Mouse (Mus musculus) kidney, embryonic 14.5 days (tissue): Measurements from ENCODE around the gene Mlx. TPM values are rescaled to one million over a fixed set of nuclear protein-coding genes. Genes with fewer than 3 reads are reported as not detected.

ENCODE experiments used
- ATAC-seq: fragments of 200-750 bp; cut with Nextera tagmentation; 2 replicates; pipeline ENCODE4 v1.8.0; 2017; ENCODE audit warnings: moderate number of reproducible peaks, mild to moderate bottlenecking, moderate TSS enrichment, moderate library complexity; ENCODE audit not compliant: low FRiP score, low TSS enrichment
- H3K27ac ChIP-seq: fragments of 300-500 bp; sonication (generic); 2 replicates; pipeline ENCODE4 v1.5.1; 2014; ENCODE audit warnings: low read depth, mild to moderate bottlenecking, low read length, moderate library complexity, mixed read lengths
- H3K27me3 ChIP-seq: fragments of 300-500 bp; sonication (generic); 2 replicates; pipeline ENCODE4 v1.6.1; 2014; ENCODE audit warnings: mild to moderate bottlenecking, low read length; ENCODE audit not compliant: control insufficient read depth, insufficient read depth
- H3K36me3 ChIP-seq: fragments of 300-500 bp; sonication (generic); 2 replicates; pipeline ENCODE4 v1.6.1; 2014; ENCODE audit warnings: low read length, mixed read lengths; ENCODE audit not compliant: control insufficient read depth, insufficient read depth
- H3K4me1 ChIP-seq: fragments of 300-500 bp; sonication (generic); 2 replicates; pipeline ENCODE4 v1.6.1; 2014; ENCODE audit warnings: low read length, mixed read lengths; ENCODE audit not compliant: control insufficient read depth, insufficient read depth
- H3K4me2 ChIP-seq: fragments of 300-500 bp; sonication (generic); replicated peaks from 2 replicates; pipeline ENCODE4 v1.6.1; 2014; ENCODE audit warnings: low read depth, mild to moderate bottlenecking, low read length
- H3K4me3 ChIP-seq: fragments of 300-500 bp; sonication (generic); 2 replicates; pipeline ENCODE4 v1.5.1; 2014; ENCODE audit warnings: mild to moderate bottlenecking, low read length
- H3K9ac ChIP-seq: fragments of 300-500 bp; sonication (generic); 2 replicates; pipeline ENCODE4 v1.6.1; 2014; ENCODE audit warnings: low read depth, mild to moderate bottlenecking, low read length, moderate library complexity
- H3K9me3 ChIP-seq: fragments of 300-500 bp; sonication (generic); 2 replicates; pipeline ENCODE4 v1.6.1; 2016; ENCODE audit warnings: low read length; ENCODE audit not compliant: control insufficient read depth
- WGBS: fragments of 180-500 bp; shearing (Covaris S2); extraction: QIAGEN DNeasy Blood & Tissue Kit; methylation state at CpG from one replicate; pipeline ENCODE4 v1.1.7; 2014; 5-methylcytosine and 5-hydroxymethylcytosine counted together
- microRNA-seq: library from miRNA; unstranded; fragments of <30 nt; microRNA quantifications from one replicate; pipeline ENCODE4, GENCODE M21; 2016
- polyA plus RNA-seq: library from polyadenylated mRNA; unstranded; fragments of >200 nt; fragmentation: Nextera tagmentation; extraction: Ambion mirVana; gene quantifications from 2 replicates; pipeline ENCODE4 v1.2.1, GENCODE M21; 2014

Gene Mlx
- polyA plus RNA-seq, 1 experiment from 2014 or later = 39.7 TPM

DNA sequence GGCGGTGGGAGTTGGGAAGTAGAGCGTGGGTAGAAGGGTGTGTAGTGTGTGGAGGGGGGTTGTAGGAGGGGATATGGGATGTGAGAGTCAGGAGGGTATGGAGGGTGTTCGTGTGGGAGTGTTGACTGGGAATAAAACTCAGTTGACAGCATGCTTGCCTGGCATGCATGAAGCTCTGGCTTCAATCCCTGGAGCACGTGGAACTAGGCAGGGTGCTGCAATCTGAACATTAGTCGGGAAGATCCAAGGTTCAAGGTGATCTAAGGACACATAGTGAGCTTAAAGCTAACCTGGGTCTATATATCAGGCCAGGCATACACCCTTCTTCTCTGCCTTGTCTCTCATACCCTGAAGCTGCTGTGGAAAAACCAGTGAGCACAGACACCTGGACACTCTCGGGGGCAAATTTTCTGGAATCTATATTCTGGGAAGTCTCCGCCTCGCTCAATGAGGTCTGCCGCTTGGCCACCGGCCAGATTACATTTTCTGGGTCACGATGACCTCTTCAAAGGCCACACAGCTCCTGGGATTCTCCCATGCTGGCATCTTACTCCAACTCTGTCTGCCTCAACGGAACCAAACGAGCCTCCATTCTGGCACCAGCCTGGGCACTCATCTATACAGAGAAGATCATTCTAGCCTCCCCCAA, 47.3 kb downstream of the Mlx start:
- WGBS = 66% methylated on average over 13 of the region's 13 CpGs
- ATAC-seq = no peak

DNA sequence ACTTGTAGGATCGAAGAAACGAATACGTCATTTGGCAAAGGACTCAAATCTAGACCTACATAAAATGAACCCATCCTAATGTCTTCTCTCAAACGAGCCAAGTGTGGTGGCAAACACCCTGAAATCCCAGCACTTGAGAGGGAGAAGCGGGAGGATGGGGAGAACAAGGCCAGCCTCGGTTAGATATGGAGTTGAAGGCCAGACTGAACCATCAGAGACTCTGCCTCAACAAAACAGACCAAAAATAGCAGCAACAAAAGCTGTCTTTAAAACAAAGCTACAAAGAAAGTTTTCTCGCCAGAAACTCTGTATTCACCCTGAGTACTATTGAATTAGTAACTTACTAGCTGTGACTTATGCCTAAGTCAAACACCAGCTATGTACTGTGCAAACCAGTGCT, 49.9 kb downstream of the Mlx start:
- no peaks in the 10 kb centered on the region; the same call in 1 of the 2 replicates for H3K27me3 ChIP-seq
- H3K9ac ChIP-seq = no peak overlapping the region
- ATAC-seq = no peak
- no peak overlapping the region for H3K27ac ChIP-seq
- H3K4me3 ChIP-seq = no peak overlapping the region
- H3K36me3 ChIP-seq = no peaks in the 10 kb centered on the region
- H3K9me3 ChIP-seq = no peaks in the 10 kb centered on the region
- WGBS = 84% methylated on average over 7 of the region's 7 CpGs
- H3K4me1 ChIP-seq = peaks cover 6% of the 10 kb centered on the region
- H3K4me2 ChIP-seq = no peak overlapping the region

More for the DNA sequence above, 47.3 kb downstream of the Mlx start:
- Histone ChIP-seq H3K4me2 (no peak overlapping the region), H3K27ac (no peak overlapping the region), H3K4me1 (peaks cover 3% of the 10 kb centered on the region), H3K9me3 (peaks cover 3% of the 10 kb centered on the region; the same call in 1 of the 2 replicates), H3K9ac (no peak overlapping the region), H3K27me3 (no peaks in the 10 kb centered on the region), H3K4me3 (no peak overlapping the region), H3K36me3 (no peaks in the 10 kb centered on the region)

DNA sequence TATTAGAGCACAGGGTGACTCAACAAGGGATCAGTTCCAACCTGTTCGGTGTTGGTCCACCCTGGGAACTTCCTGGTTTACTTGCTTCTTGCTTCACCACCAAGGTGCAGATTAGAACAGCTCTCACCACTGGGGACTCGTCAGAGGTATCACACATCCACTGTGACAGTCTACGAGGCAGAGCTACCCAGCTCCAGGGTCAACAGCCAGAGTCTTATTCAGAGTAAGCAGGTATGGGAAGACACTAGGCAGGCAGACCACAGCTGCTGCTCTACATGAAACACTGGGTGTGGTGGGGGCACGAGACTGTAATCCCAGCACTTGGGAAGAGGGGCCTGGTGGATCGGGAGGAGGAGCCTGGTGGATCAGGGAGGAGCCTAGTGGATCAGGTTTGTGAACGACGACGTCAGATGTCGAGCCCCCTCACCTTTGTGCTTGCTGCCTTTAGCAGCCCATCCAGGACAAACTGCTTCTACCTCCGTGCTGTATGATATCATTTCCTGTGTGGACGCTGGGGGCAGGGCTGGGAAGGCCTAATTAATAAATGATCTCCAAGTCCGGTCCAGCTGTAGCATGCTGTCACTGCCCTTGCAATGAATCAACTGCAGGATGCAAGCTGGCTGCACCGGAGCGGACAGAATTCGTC, 51.6 kb downstream of the Mlx start:
- H3K4me1 ChIP-seq = peaks cover 9% of the 10 kb centered on the region
- H3K36me3 ChIP-seq = no peaks in the 10 kb centered on the region
- no peaks in the 10 kb centered on the region for H3K9me3 ChIP-seq
- 12% methylated on average over 15 of the region's 15 CpGs for WGBS
- ATAC-seq = peak; percentile 83
- H3K9ac ChIP-seq = peak overlapping the region; percentile 31; the same call in 1 of the 2 replicates
- H3K4me2 ChIP-seq = peak overlapping the region; percentile 17
- peak overlapping the region; percentile 76 for H3K27ac ChIP-seq
- H3K4me3 ChIP-seq = no peak overlapping the region; the same call in 1 of the 2 replicates
- H3K27me3 ChIP-seq = no peaks in the 10 kb centered on the region; the same call in 1 of the 2 replicates

DNA sequence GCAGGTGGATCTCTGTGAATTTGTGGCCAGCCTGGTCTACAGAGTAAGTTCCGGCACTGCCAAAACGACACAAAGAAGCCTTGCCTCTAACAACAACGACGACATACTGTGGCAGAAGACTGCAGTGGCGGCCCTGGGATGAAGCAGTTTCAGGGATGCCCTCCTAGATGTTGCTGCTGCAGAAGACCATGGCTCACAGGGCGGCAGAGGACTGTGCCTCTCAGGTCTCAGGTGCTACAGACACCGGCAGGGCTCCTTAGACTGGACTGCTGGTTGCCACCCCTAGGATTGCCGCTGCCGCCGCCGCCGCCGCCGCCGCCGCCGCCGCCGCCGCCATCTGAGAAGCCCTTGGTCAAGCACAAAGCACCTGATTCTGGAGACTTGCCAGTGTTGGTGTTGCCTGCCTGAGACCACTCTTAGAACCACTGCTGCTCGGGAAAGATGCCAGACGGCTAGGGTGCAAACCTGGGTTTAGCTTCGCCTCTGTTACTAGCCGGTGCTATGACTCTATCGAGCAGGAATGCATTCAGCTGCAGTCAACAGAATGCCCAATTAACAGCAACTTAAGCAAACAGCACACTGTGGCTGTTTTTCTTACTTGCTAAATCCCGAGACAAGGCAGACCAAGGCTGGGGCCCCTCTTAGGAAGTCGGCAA, 53.2 kb downstream of the Mlx start:
- peak overlapping the region; percentile 24 for H3K4me3 ChIP-seq
- no peaks in the 10 kb centered on the region; the same call in 1 of the 2 replicates for H3K27me3 ChIP-seq
- no peaks in the 10 kb centered on the region for H3K36me3 ChIP-seq
- peak overlapping the region; percentile 40 for H3K9ac ChIP-seq
- peaks cover 12% of the 10 kb centered on the region for H3K4me1 ChIP-seq
- WGBS = 46% methylated on average over 27 of the region's 27 CpGs
- H3K4me2 ChIP-seq = peak overlapping the region; percentile 44
- H3K27ac ChIP-seq = no peak overlapping the region
- H3K9me3 ChIP-seq = no peaks in the 10 kb centered on the region
- ATAC-seq = no peak

DNA sequence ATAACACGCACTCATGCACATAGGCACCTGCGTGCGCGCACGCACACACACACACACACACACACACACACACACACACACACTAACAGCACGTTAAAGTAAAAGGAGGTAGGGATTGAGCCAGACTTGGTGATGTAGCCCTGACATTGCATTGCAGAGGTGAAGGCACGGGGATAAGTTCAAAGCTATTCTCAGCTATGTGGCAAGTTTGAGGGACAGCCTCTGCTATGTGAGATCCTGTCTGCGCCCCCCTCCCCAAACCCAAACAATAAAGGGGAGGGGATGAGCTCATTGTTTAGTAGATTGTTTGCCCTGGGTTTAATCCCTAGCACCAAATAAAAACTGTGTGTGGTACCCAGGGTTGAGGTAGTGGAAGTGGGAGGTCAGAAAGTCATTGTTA, 54.0 kb downstream of the Mlx start:
- H3K27ac ChIP-seq = no peak overlapping the region
- no peak overlapping the region for H3K9ac ChIP-seq
- H3K9me3 ChIP-seq = no peaks in the 10 kb centered on the region
- no peak overlapping the region for H3K4me2 ChIP-seq
- H3K4me1 ChIP-seq = peaks cover 12% of the 10 kb centered on the region
- H3K4me3 ChIP-seq = no peak overlapping the region
- H3K36me3 ChIP-seq = no peaks in the 10 kb centered on the region
- 82% methylated on average over 8 of the region's 8 CpGs for WGBS
- H3K27me3 ChIP-seq = no peaks in the 10 kb centered on the region; the same call in 1 of the 2 replicates
- no peak for ATAC-seq

Small RNA genes lying within 50 kb of the gene (microRNA-seq; reads per million reads assigned to microRNA genes)
- not detected for gene Gm27626

Other genes with a start within 250 kb of the Mlx start
- 12.7 and 19.8 TPM in 2 replicates for gene Stat5b, start 236.6 kb upstream of the Mlx start, polyA plus RNA-seq
- gene Stat5a, start 227.9 kb upstream of the Mlx start, polyA plus RNA-seq = 2.0 and 3.0 TPM in 2 replicates
- gene Stat3, start 147.7 kb upstream of the Mlx start, polyA plus RNA-seq = 25.3 and 40.0 TPM in 2 replicates
- gene Cavin1, start 116.4 kb upstream of the Mlx start, polyA plus RNA-seq = 40.7 and 45.1 TPM in 2 replicates
- gene Atp6v0a1, start 77.8 kb upstream of the Mlx start, polyA plus RNA-seq = 29.2 and 38.8 TPM in 2 replicates
- 7.0 and 11.5 TPM in 2 replicates for gene Naglu, start 17.3 kb upstream of the Mlx start, polyA plus RNA-seq
- gene Hsd17b1, start 8.9 kb upstream of the Mlx start, polyA plus RNA-seq = 0.16 TPM in 1 of 2 replicates, not detected in the other
- gene Coasy, start 4.7 kb upstream of the Mlx start, polyA plus RNA-seq = 42.0 and 44.9 TPM in 2 replicates
- 52.0 and 61.8 TPM in 2 replicates for gene Psmc3ip, start 8.2 kb downstream of the Mlx start, polyA plus RNA-seq
- 10.5 and 14.0 TPM in 2 replicates for gene Retreg3, start 32.6 kb downstream of the Mlx start, polyA plus RNA-seq
- gene Tubg1, start 32.7 kb downstream of the Mlx start, polyA plus RNA-seq = 81.9 and 95.4 TPM in 2 replicates
- gene Tubg2, start 68.6 kb downstream of the Mlx start, polyA plus RNA-seq = 3.7 and 4.5 TPM in 2 replicates
- 1.7 and 2.1 TPM in 2 replicates for gene Cntnap1, start 83.2 kb downstream of the Mlx start, polyA plus RNA-seq
- gene Plekhh3, start 84.1 kb downstream of the Mlx start, polyA plus RNA-seq = 17.0 and 17.9 TPM in 2 replicates
- 0.24 and 0.51 TPM in 2 replicates for gene Ccr10, start 88.2 kb downstream of the Mlx start, polyA plus RNA-seq
- 18.2 and 27.4 TPM in 2 replicates for gene Ezh1, start 139.2 kb downstream of the Mlx start, polyA plus RNA-seq
- gene Ramp2, start 158.8 kb downstream of the Mlx start, polyA plus RNA-seq = 248 and 275 TPM in 2 replicates
- gene Vps25, start 166.4 kb downstream of the Mlx start, polyA plus RNA-seq = 154 and 160 TPM in 2 replicates
- gene Wnk4, start 173.3 kb downstream of the Mlx start, polyA plus RNA-seq = 18.9 and 28.1 TPM in 2 replicates
- gene Cntd1, start 191.7 kb downstream of the Mlx start, polyA plus RNA-seq = 1.2 and 1.7 TPM in 2 replicates
- gene Coa3, start 191.8 kb downstream of the Mlx start, polyA plus RNA-seq = 204 and 207 TPM in 2 replicates
- gene Becn1, start 215.0 kb downstream of the Mlx start, polyA plus RNA-seq = 112 and 164 TPM in 2 replicates
- 113 and 130 TPM in 2 replicates for gene Psme3, start 228.9 kb downstream of the Mlx start, polyA plus RNA-seq
- 1.9 TPM in 2 replicates for gene Aoc2, start 237.8 kb downstream of the Mlx start, polyA plus RNA-seq
- 0.23 and 0.37 TPM in 2 replicates for gene Aoc3, start 243.3 kb downstream of the Mlx start, polyA plus RNA-seq